Mouse (Mus musculus): ENCODE results near the gene Pex26. TPM values are rescaled to one million over a fixed set of nuclear protein-coding genes. Genes with fewer than 3 reads are reported as not detected.

The Pex26 gene
- polyA plus RNA-seq, 1 experiment from 2014 or later: 12.8 TPM

DNA sequence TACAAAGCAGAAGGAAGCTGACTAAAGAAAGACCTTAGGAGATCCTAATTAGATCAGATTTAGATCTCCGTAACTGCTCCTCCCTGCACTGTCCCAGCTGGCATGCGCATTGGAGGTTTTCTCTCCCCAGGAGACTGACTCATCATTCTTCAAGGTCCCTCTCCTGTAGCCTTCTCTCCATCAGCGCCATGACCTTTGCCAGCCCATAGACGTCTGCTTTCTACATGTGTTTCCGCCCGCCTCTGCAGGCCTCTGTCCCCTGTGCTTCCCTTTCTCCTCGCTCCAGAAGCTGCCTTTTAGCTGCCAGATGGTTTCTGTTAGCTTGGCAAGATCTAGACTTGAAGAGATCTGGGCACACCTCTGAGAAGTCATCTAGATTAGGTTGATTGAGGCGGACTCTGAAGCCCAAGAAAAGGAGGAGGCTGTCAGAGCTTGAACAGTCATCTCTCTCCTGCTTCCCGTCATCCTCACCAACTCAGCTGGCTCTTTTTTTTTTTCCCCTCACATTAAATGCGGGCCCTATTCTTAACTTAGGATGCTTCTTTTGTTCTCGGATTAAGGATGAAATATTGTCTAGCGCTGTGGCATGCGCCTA, 38.4 kb upstream of the Pex26 start:
- Histone ChIP-seq H3K36me3 (ENCODE audit: insufficient read depth, low read length) (no peaks in the 10 kb centered on the region), H3K4me3 (ENCODE audit: low read length) (no peak overlapping the region), H3K4me2 (replicated peaks; ENCODE audit: low read depth, low read length) (no peak overlapping the region), H3K27ac (ENCODE audit: low read length) (no peak overlapping the region), H3K4me1 (ENCODE audit: insufficient read depth, low read length) (peaks cover 25% of the 10 kb centered on the region), H3K9ac (replicated peaks; ENCODE audit: low read length) (no peak overlapping the region), H3K27me3 (ENCODE audit: insufficient read depth, low read length) (no peaks in the 10 kb centered on the region), H3K9me3 (ENCODE audit: low read length) (no peaks in the 10 kb centered on the region)
- 68% methylated on average over 13 of the region's 13 CpGs for WGBS
- ATAC-seq (ENCODE audit: low FRiP score, low TSS enrichment): no peak

DNA sequence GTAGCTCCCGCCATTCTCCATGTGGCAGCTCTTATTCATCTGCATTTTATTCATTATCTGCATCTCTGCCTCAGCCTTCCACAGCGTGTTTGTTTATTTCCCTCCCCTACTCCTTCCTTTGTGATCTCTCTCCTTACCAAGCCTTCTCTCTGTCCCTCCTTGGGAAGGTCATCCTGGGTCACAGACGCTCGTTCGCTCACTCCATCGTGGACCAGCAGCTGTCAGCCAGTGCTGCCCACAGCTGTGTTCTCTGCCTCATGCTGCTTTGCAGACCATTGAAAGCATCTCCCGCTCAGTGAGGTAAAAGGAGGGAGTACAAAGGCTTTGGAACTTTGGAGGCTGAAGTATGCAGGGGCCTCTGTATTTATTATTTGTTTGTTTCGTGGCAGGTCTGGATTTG, 37.6 kb upstream of the Pex26 start:
- peaks cover 25% of the 10 kb centered on the region for H3K4me1 ChIP-seq (ENCODE audit: insufficient read depth, low read length)

DNA sequence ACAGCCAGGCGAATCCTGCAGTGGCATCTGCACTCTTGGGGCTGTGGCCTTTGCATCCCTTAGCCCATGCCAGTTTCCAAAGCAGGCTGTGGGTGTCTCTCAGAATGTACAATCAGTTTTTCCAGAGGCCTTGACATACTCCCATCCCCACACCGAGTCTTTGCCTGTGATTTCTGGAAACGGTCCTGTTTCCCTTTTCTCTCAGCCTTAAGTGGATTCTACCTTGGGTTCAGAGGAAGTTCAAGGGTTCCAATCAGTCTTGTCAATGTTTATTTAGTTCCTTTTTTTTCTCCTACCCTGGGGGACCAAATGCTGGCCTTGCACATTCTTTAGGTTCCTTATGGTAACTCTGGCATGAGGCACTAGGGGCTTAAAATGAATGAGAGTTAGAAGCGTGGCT, 36.7 kb upstream of the Pex26 start:
- 34% methylated on average over 4 of the region's 4 CpGs for WGBS
- Histone ChIP-seq H3K4me3 (ENCODE audit: low read length) (no peak overlapping the region), H3K36me3 (ENCODE audit: insufficient read depth, low read length) (no peaks in the 10 kb centered on the region), H3K4me2 (replicated peaks; ENCODE audit: low read depth, low read length) (no peak overlapping the region; the same call in 1 of the 2 replicates), H3K27ac (ENCODE audit: low read length) (peak overlapping the region; percentile 51), H3K9me3 (ENCODE audit: low read length) (no peaks in the 10 kb centered on the region), H3K4me1 (ENCODE audit: insufficient read depth, low read length) (peaks cover 28% of the 10 kb centered on the region), H3K9ac (replicated peaks; ENCODE audit: low read length) (no peak overlapping the region), H3K27me3 (ENCODE audit: insufficient read depth, low read length) (no peaks in the 10 kb centered on the region)
- ATAC-seq (ENCODE audit: low FRiP score, low TSS enrichment): peak; percentile 58; the same call in 1 of the 2 replicates

More for the DNA sequence above, 37.6 kb upstream of the Pex26 start:
- no peaks in the 10 kb centered on the region for H3K9me3 ChIP-seq (ENCODE audit: low read length)
- no peaks in the 10 kb centered on the region for H3K27me3 ChIP-seq (ENCODE audit: insufficient read depth, low read length)
- no peak overlapping the region for H3K4me2 ChIP-seq (replicated peaks; ENCODE audit: low read depth, low read length)
- no peak for ATAC-seq (ENCODE audit: low FRiP score, low TSS enrichment)
- peak overlapping the region; percentile 29; the same call in 1 of the 2 replicates for H3K9ac ChIP-seq (replicated peaks; ENCODE audit: low read length)
- WGBS: 49% methylated on average over 8 of the region's 8 CpGs
- no peaks in the 10 kb centered on the region for H3K36me3 ChIP-seq (ENCODE audit: insufficient read depth, low read length)
- no peak overlapping the region for H3K27ac ChIP-seq (ENCODE audit: low read length)
- no peak overlapping the region for H3K4me3 ChIP-seq (ENCODE audit: low read length)

DNA sequence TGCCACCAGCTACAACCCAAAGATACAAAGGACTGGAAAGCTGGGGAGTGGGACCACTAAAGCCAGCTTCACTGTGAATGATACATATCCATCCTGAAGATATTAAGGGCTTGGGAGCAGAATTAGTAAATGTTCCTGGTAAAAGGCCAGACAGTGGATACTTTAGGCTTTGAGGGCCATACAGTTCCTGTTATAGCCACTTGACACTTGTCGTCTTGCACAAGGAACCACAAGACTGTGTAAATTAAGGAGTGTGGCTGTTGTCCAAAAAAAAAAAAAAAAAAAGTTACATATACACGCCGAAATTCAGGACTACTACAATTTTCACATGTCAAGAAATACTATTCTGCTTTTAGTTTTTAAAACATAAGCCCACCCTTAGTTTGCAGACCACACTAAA, 35.1 kb upstream of the Pex26 start:
- ATAC-seq (ENCODE audit: low FRiP score, low TSS enrichment): no peak
- Histone ChIP-seq H3K27ac (ENCODE audit: low read length) (no peak overlapping the region), H3K36me3 (ENCODE audit: insufficient read depth, low read length) (no peaks in the 10 kb centered on the region), H3K9me3 (ENCODE audit: low read length) (no peaks in the 10 kb centered on the region), H3K27me3 (ENCODE audit: insufficient read depth, low read length) (no peaks in the 10 kb centered on the region), H3K4me1 (ENCODE audit: insufficient read depth, low read length) (peaks cover 26% of the 10 kb centered on the region), H3K9ac (replicated peaks; ENCODE audit: low read length) (no peak overlapping the region), H3K4me3 (ENCODE audit: low read length) (no peak overlapping the region), H3K4me2 (replicated peaks; ENCODE audit: low read depth, low read length) (no peak overlapping the region)
- 46% methylated on average over 3 of the region's 3 CpGs for WGBS

DNA sequence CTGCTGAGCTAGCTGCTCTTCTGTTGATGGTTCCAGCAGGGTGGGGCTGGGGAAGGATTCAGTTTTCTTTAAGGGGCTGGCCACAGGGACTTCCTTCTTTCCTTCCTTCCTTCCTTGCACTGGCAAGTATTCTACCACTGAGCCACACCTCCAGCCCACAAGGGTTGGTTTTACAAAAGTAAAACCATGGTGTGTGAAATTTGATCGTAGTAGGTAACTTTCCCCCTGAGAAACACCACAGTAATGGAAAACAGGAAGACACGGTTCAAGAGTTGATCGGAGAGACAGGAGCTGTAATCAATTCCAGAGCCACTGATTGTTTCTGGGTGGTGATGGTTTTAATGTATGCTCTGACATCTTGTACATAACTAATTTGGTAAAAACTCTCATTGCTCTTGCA, 34.0 kb upstream of the Pex26 start:
- no peak for ATAC-seq (ENCODE audit: low FRiP score, low TSS enrichment)
- no peak overlapping the region for H3K4me2 ChIP-seq (replicated peaks; ENCODE audit: low read depth, low read length)
- WGBS: 46% methylated on average over 3 of the region's 3 CpGs
- H3K4me1 ChIP-seq (ENCODE audit: insufficient read depth, low read length): peaks cover 18% of the 10 kb centered on the region
- no peak overlapping the region for H3K4me3 ChIP-seq (ENCODE audit: low read length)
- H3K36me3 ChIP-seq (ENCODE audit: insufficient read depth, low read length): no peaks in the 10 kb centered on the region
- no peak overlapping the region for H3K9ac ChIP-seq (replicated peaks; ENCODE audit: low read length)
- H3K27me3 ChIP-seq (ENCODE audit: insufficient read depth, low read length): no peaks in the 10 kb centered on the region
- H3K9me3 ChIP-seq (ENCODE audit: low read length): no peaks in the 10 kb centered on the region
- H3K27ac ChIP-seq (ENCODE audit: low read length): no peak overlapping the region

DNA sequence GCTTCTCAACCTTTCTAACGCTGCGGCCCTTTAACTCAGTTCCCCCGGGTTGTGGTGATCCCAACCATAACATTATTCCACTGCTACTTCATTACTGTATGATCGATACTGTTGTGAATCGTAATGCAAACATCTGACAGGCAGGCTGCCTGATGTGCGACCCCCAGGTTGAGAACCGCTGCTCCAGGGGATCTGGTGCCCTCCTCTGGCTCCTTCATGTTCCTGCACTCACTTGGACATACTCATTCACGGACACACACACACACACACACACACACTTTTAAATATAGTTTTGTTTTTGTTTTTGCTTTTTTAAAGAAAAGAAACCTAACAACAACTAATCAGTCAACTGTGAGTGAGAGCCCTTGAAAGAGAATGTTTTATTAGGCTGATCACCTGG, 33.3 kb upstream of the Pex26 start:
- no peak for ATAC-seq (ENCODE audit: low FRiP score, low TSS enrichment)
- H3K27me3 ChIP-seq (ENCODE audit: insufficient read depth, low read length): no peaks in the 10 kb centered on the region

DNA sequence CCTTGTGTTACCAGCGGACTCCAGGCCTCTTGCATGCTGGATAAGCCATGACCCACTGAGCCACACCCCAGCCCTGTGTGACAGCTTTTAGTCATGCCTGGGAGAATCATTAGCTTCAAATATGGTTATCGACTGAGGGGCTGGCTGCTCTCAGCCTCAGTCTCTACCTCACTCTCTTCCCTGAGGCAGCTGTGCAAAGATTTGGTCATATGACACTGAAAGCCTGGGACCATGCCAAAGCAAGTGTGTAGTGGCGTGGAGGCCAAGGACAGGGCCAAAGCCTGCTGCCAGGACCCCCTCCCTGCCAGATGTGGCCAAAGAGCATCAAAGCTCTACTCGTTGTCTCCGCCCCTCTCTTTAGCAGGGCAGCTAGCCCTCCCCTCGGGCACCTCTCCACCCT, 31.7 kb upstream of the Pex26 start:
- H3K27ac ChIP-seq (ENCODE audit: low read length): no peak overlapping the region; the same call in 1 of the 2 replicates
- H3K27me3 ChIP-seq (ENCODE audit: insufficient read depth, low read length): no peaks in the 10 kb centered on the region
- no peak overlapping the region for H3K9ac ChIP-seq (replicated peaks; ENCODE audit: low read length)
- H3K4me1 ChIP-seq (ENCODE audit: insufficient read depth, low read length): peaks cover 8% of the 10 kb centered on the region
- H3K4me3 ChIP-seq (ENCODE audit: low read length): no peak overlapping the region
- no peaks in the 10 kb centered on the region for H3K9me3 ChIP-seq (ENCODE audit: low read length)
- no peak overlapping the region for H3K4me2 ChIP-seq (replicated peaks; ENCODE audit: low read depth, low read length)
- no peaks in the 10 kb centered on the region for H3K36me3 ChIP-seq (ENCODE audit: insufficient read depth, low read length)
- ATAC-seq (ENCODE audit: low FRiP score, low TSS enrichment): peak; percentile 40
- 42% methylated on average over 6 of the region's 6 CpGs for WGBS

More for the DNA sequence above, 33.3 kb upstream of the Pex26 start:
- Histone ChIP-seq H3K36me3 (ENCODE audit: insufficient read depth, low read length) (no peaks in the 10 kb centered on the region), H3K4me1 (ENCODE audit: insufficient read depth, low read length) (peaks cover 18% of the 10 kb centered on the region), H3K4me2 (replicated peaks; ENCODE audit: low read depth, low read length) (no peak overlapping the region), H3K9me3 (ENCODE audit: low read length) (no peaks in the 10 kb centered on the region), H3K4me3 (ENCODE audit: low read length) (no peak overlapping the region), H3K9ac (replicated peaks; ENCODE audit: low read length) (no peak overlapping the region), H3K27ac (ENCODE audit: low read length) (no peak overlapping the region)
- 98% methylated on average over 8 of the region's 8 CpGs for WGBS

DNA sequence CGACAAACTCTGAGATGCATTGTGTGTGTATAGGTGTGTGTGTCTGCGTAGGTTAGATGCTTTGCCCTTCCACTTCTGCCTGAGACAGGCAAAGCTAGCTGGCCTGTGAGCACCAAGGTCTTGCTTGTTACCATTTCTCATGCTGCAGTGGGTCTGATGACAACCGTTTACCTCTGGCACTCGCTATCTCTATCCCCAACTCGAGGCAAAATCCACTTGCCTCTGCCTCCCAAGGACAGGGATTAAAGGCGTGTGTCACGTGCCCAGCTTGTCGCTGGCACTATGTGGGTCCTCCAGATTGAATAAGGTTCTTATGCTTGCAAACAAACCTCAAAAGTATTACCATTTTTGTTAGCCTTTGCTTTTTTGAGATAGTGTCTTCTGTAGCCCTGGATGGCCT, 30.3 kb upstream of the Pex26 start:
- no peak overlapping the region for H3K9ac ChIP-seq (replicated peaks; ENCODE audit: low read length)
- no peaks in the 10 kb centered on the region for H3K9me3 ChIP-seq (ENCODE audit: low read length)
- H3K4me3 ChIP-seq (ENCODE audit: low read length): no peak overlapping the region
- no peak overlapping the region for H3K4me2 ChIP-seq (replicated peaks; ENCODE audit: low read depth, low read length)
- no peak for ATAC-seq (ENCODE audit: low FRiP score, low TSS enrichment)
- H3K27me3 ChIP-seq (ENCODE audit: insufficient read depth, low read length): no peaks in the 10 kb centered on the region
- no peaks in the 10 kb centered on the region for H3K36me3 ChIP-seq (ENCODE audit: insufficient read depth, low read length)
- peaks cover 3% of the 10 kb centered on the region; the same call in 1 of the 2 replicates for H3K4me1 ChIP-seq (ENCODE audit: insufficient read depth, low read length)
- no peak overlapping the region for H3K27ac ChIP-seq (ENCODE audit: low read length)
- WGBS: 92% methylated on average over 8 of the region's 8 CpGs

DNA sequence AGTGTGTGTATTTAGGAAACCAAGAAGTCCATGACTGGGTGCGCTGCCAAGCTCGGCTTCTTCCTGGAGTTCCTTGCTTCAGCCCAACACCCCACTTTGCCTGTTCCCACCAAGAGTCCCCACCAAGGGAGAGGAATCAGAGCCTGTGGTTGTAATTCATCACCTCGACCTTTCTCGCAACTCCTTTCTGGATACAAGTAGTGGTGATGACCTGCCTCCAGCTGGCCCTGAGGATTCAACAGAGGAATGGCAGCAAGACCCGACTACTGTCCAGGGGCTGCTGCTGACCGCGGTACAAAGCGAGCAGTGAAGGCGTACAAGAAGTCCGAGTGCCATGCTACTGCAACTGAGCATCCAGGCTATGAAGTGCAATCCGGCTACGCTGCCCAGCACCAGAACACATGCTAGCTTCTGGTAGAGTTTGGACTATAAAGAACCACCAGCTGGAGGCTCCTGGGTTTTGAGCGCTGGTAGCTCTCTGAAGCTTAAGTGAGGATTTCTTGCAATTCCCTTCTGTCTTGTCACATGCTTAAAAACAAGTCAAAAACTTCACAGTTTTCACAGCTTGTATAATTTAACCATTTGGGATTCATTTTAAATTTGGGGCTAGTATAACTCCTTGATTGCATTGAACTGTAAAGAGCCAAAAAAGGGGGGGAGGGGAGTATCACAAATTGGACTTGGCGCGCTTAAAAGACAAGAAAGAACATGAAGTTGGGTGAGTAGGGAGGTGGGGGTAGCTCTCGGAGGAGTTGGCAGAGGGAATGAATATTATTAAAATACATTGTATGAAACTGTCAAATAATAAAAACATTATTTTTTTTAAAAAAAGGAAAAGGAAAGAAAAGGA, 28.8 kb upstream of the Pex26 start:
- Histone ChIP-seq H3K4me2 (replicated peaks; ENCODE audit: low read depth, low read length) (no peak overlapping the region), H3K27me3 (ENCODE audit: insufficient read depth, low read length) (no peaks in the 10 kb centered on the region), H3K9ac (replicated peaks; ENCODE audit: low read length) (no peak overlapping the region), H3K4me3 (ENCODE audit: low read length) (no peak overlapping the region), H3K9me3 (ENCODE audit: low read length) (no peaks in the 10 kb centered on the region), H3K36me3 (ENCODE audit: insufficient read depth, low read length) (no peaks in the 10 kb centered on the region), H3K27ac (ENCODE audit: low read length) (no peak overlapping the region), H3K4me1 (ENCODE audit: insufficient read depth, low read length) (peaks cover 3% of the 10 kb centered on the region; the same call in 1 of the 2 replicates)
- ATAC-seq (ENCODE audit: low FRiP score, low TSS enrichment): no peak
- 83% methylated on average over 16 of the region's 16 CpGs for WGBS

DNA sequence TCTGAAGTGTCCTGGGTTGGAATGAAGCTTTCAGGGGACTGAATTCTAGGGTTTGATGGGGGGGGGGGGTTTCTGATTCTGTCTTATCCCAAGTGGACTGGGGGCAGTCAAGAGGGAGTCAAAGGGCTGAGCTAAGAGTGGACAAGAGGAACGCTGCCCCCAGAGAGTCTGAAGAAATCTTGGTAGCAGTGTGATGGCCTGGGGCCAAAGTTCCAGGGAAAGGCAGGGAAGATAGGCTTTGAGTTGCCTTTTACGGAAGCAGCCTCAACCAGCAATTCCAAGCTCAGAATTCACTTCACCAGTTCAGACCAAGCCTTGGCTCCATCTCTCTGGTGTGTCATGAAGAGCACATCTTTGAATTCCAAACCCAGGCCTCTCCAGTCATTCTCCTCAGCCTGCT, 27.4 kb upstream of the Pex26 start:
- Histone ChIP-seq H3K27me3 (ENCODE audit: insufficient read depth, low read length) (no peaks in the 10 kb centered on the region), H3K36me3 (ENCODE audit: insufficient read depth, low read length) (no peaks in the 10 kb centered on the region), H3K9ac (replicated peaks; ENCODE audit: low read length) (no peak overlapping the region), H3K4me3 (ENCODE audit: low read length) (no peak overlapping the region), H3K4me1 (ENCODE audit: insufficient read depth, low read length) (peaks cover 3% of the 10 kb centered on the region; the same call in 1 of the 2 replicates), H3K4me2 (replicated peaks; ENCODE audit: low read depth, low read length) (no peak overlapping the region), H3K9me3 (ENCODE audit: low read length) (no peaks in the 10 kb centered on the region), H3K27ac (ENCODE audit: low read length) (no peak overlapping the region)
- 69% methylated on average over 2 of the region's 2 CpGs for WGBS
- ATAC-seq (ENCODE audit: low FRiP score, low TSS enrichment): no peak
